Mouse (Mus musculus): ENCODE results near the gene Qrfp.

Qrfp gene

GRCm38 (mm10) chr2:31761585-31761984 is 48.8 kb downstream of the Qrfp start:
- H3K4me1 ChIP-seq (replicated peaks; ENCODE audit: low read depth, low read length): peaks cover 89% of the 10 kb centered on the region
- H3K27me3 ChIP-seq (ENCODE audit: insufficient read depth, low read length): no peaks in the 10 kb centered on the region
- no peaks in the 10 kb centered on the region for H3K36me3 ChIP-seq (ENCODE audit: insufficient read depth, low read length)
- no peak overlapping the region for H3K4me3 ChIP-seq (replicated peaks; ENCODE audit: low read length)
- TF ChIP-seq CTCF (conservative IDR thresholded peaks at IDR 0.05; ENCODE audit: low read length) (no peak), POU5F1 (IDR thresholded peaks at IDR 0.05; ENCODE audit: borderline replicate concordance, low read length) (no peak), NANOG (IDR thresholded peaks at IDR 0.05; ENCODE audit: borderline replicate concordance, low read length) (no peak)
- H3K9me3 ChIP-seq (ENCODE audit: low read length): no peaks in the 10 kb centered on the region

GRCm38 (mm10) chr2:31761115-31761531 is 49.3 kb downstream of the Qrfp start:
- TF ChIP-seq CTCF (conservative IDR thresholded peaks at IDR 0.05; ENCODE audit: low read length): no peak
- TF ChIP-seq POU5F1 (IDR thresholded peaks at IDR 0.05; ENCODE audit: borderline replicate concordance, low read length): no peak
- TF ChIP-seq NANOG (IDR thresholded peaks at IDR 0.05; ENCODE audit: borderline replicate concordance, low read length): no peak
- H3K36me3 ChIP-seq (ENCODE audit: insufficient read depth, low read length): no peaks in the 10 kb centered on the region
- H3K4me1 ChIP-seq (replicated peaks; ENCODE audit: low read depth, low read length): peaks cover 90% of the 10 kb centered on the region
- peak overlapping the region; percentile 86 for H3K4me3 ChIP-seq (replicated peaks; ENCODE audit: low read length)
- no peaks in the 10 kb centered on the region for H3K27me3 ChIP-seq (ENCODE audit: insufficient read depth, low read length)
- no peaks in the 10 kb centered on the region for H3K9me3 ChIP-seq (ENCODE audit: low read length)

- Histone ChIP-seq H3K27me3 (ENCODE audit: insufficient read depth, low read length) (no peaks in the 10 kb centered on the region), H3K36me3 (ENCODE audit: insufficient read depth, low read length) (no peaks in the 10 kb centered on the region), H3K4me1 (replicated peaks; ENCODE audit: low read depth, low read length) (peaks cover 90% of the 10 kb centered on the region), H3K4me3 (replicated peaks; ENCODE audit: low read length) (peak overlapping the region; percentile 86), H3K9me3 (ENCODE audit: low read length) (no peaks in the 10 kb centered on the region)
- no peak for TF ChIP-seq CTCF (conservative IDR thresholded peaks at IDR 0.05; ENCODE audit: low read length)
- TF ChIP-seq NANOG (IDR thresholded peaks at IDR 0.05; ENCODE audit: borderline replicate concordance, low read length): no peak
- TF ChIP-seq POU5F1 (IDR thresholded peaks at IDR 0.05; ENCODE audit: borderline replicate concordance, low read length): no peak
Measured at GRCm38 (mm10) chr2:31760486-31760885, 49.9 kb downstream of the Qrfp start.

GRCm38 (mm10) chr2:31759751-31760460 is 50.5 kb downstream of the Qrfp start:
- H3K4me1 ChIP-seq (replicated peaks; ENCODE audit: low read depth, low read length): peaks cover 87% of the 10 kb centered on the region

DNA sequence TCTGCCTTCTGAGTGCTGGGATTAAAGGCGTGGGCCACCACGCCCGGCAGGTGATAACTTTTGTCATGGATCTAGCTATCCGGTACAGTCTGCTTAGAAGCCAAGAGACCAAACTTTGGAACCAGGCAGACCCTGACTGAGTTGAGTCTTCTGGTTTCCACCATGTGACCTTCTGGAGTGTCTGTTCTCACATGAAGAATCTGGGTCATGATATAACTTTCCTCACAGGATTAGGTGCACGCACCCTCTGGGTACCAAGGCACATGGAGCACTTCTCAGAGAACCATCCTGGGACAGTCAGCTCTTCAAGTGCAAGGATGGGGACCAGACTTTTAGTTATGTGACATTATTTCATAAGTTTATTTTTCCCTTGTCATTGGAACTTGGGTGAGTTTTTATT is 51.4 kb downstream of the Qrfp start:
- TF ChIP-seq CTCF (conservative IDR thresholded peaks at IDR 0.05; ENCODE audit: low read length) (no peak), POU5F1 (IDR thresholded peaks at IDR 0.05; ENCODE audit: borderline replicate concordance, low read length) (0 out of 2 replicates have a peak, but pooled peaks have one; percentile 3)
- peak overlapping the region; percentile 86 for H3K4me3 ChIP-seq (replicated peaks; ENCODE audit: low read length)
- no peaks in the 10 kb centered on the region for H3K9me3 ChIP-seq (ENCODE audit: low read length)
- H3K36me3 ChIP-seq (ENCODE audit: insufficient read depth, low read length): no peaks in the 10 kb centered on the region
- H3K27me3 ChIP-seq (ENCODE audit: insufficient read depth, low read length): no peaks in the 10 kb centered on the region
- H3K4me1 ChIP-seq (replicated peaks; ENCODE audit: low read depth, low read length): peaks cover 81% of the 10 kb centered on the region

More at GRCm38 (mm10) chr2:31759751-31760460, 50.5 kb downstream of the Qrfp start:
- Histone ChIP-seq H3K9me3 (ENCODE audit: low read length) (no peaks in the 10 kb centered on the region), H3K36me3 (ENCODE audit: insufficient read depth, low read length) (no peaks in the 10 kb centered on the region), H3K4me3 (replicated peaks; ENCODE audit: low read length) (peak overlapping the region; percentile 86), H3K27me3 (ENCODE audit: insufficient read depth, low read length) (no peaks in the 10 kb centered on the region)
- TF ChIP-seq POU5F1 (IDR thresholded peaks at IDR 0.05; ENCODE audit: borderline replicate concordance, low read length): no peak
- TF ChIP-seq CTCF (conservative IDR thresholded peaks at IDR 0.05; ENCODE audit: low read length): no peak
- no peak for TF ChIP-seq NANOG (IDR thresholded peaks at IDR 0.05; ENCODE audit: borderline replicate concordance, low read length)

DNA sequence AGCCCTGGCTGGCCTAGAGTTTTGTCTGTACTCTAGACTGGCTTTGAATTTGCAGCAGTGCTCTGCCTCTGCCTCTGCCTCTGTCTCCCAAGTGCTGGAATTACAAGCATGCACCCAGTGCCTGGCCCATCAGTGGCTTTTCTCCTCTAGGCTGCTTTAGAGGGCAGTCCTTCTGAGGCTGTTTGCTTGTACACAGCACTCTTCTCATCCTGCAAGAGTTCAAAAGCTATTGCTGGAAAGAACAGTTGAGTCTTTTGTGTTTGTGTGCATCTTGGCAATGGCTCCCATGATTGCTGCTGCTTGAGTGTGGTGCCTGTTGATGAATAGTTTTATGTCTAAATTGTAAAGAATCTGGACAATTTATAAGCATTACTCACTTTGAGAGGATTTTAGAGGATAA is 52.9 kb downstream of the Qrfp start:
- no peak overlapping the region for H3K4me3 ChIP-seq (replicated peaks; ENCODE audit: low read length)
- H3K36me3 ChIP-seq (ENCODE audit: insufficient read depth, low read length): no peaks in the 10 kb centered on the region

More for the DNA sequence above, 52.9 kb downstream of the Qrfp start:
- no peaks in the 10 kb centered on the region for H3K27me3 ChIP-seq (ENCODE audit: insufficient read depth, low read length)
- no peak for TF ChIP-seq NANOG (IDR thresholded peaks at IDR 0.05; ENCODE audit: borderline replicate concordance, low read length)
- no peak for TF ChIP-seq POU5F1 (IDR thresholded peaks at IDR 0.05; ENCODE audit: borderline replicate concordance, low read length)
- no peak for TF ChIP-seq CTCF (conservative IDR thresholded peaks at IDR 0.05; ENCODE audit: low read length)
- H3K4me1 ChIP-seq (replicated peaks; ENCODE audit: low read depth, low read length): peaks cover 77% of the 10 kb centered on the region
- no peaks in the 10 kb centered on the region for H3K9me3 ChIP-seq (ENCODE audit: low read length)

Measured in E14TG2a.4 (cell line).